Comparison of ENCODE assay signal across 14 mouse cellular contexts in genomic region chr15:81921255-81921654, GRCm38 (mm10). TPM values are rescaled to one million over a fixed set of nuclear protein-coding genes. Genes with fewer than 3 reads are reported as not detected.
DNase-seq lines count a peak whose midpoint lies in the region; ATAC-seq and TF ChIP-seq lines count a peak whose summit lies in the region.
"Had no signal": no experiment of that assay in that cellular context is flagged by ENCODE, and none has a peak within 500 bp of the region (broad histone marks: within the 10 kb centered on the region; RNA-seq: fewer than 3 reads in every experiment).

No protein-coding gene starts in this region.

- no peaks in the 10 kb centered on the region for H3K27me3 ChIP-seq in midbrain, embryonic 12.5 days
- no peaks in the 10 kb centered on the region for H3K27me3 ChIP-seq in midbrain, embryonic 11.5 days (ENCODE audit: control insufficient read depth, insufficient read depth, low read length)
- H3K27me3 ChIP-seq in myocyte (ENCODE audit: control insufficient read depth, insufficient read depth, insufficient read length), result no peaks in the 10 kb centered on the region
- H3K27me3 ChIP-seq: liver, embryonic 13.5 days; neural tube, embryonic 12.5 days had no signal

- 73% methylated on average over 5 of the region's 5 CpGs for WGBS in midbrain, embryonic 12.5 days
- 76% methylated on average over 5 of the region's 5 CpGs for WGBS in midbrain, embryonic 11.5 days

- intact Hi-C loops in gastrocnemius, postnatal 14 days (cut with DNase I; ENCODE audit: low total_unique reads), result no loop called here

- peaks cover 27% of the 10 kb centered on the region for H3K79me2 ChIP-seq in myocyte (ENCODE audit: control insufficient read depth, insufficient read depth)

- peak; percentile 89 for DNase-seq in heart, adult 11 months
- DNase-seq in heart, postnatal 4 days, result no peak
- no peak for DNase-seq in midbrain, embryonic 11.5 days (ENCODE audit: low spot score, missing footprints)
- DNase-seq in cerebellum, postnatal 14 days, result peak; percentile 55 to 67
- no peak for DNase-seq in gastrocnemius, postnatal 14 days
- no peak for DNase-seq in thymus, postnatal 4 days
- DNase-seq: adrenal gland, postnatal 10 days; kidney, adult 11 months; liver, embryonic 13.5 days; right cerebral cortex, adult 18-20 months had no signal

- peaks cover 22% of the 10 kb centered on the region for H3K36me3 ChIP-seq in midbrain, embryonic 12.5 days
- no peaks in the 10 kb centered on the region; the same call in 1 of the 2 replicates for H3K36me3 ChIP-seq in midbrain, embryonic 11.5 days (ENCODE audit: control insufficient read depth, insufficient read depth, low read length)
- H3K36me3 ChIP-seq in myocyte (ENCODE audit: control insufficient read depth, insufficient read depth), result peaks cover 11% of the 10 kb centered on the region

- no peak for ATAC-seq in midbrain, embryonic 12.5 days (ENCODE audit: low FRiP score, low read depth)
- no peak for ATAC-seq in midbrain, embryonic 11.5 days (ENCODE audit: low FRiP score)

- TF ChIP-seq POLR2A in myocyte (IDR thresholded peaks at IDR 0.05; ENCODE audit: insufficient read length, low read depth), result no peak

- H3K9me3 ChIP-seq in midbrain, embryonic 12.5 days, result no peaks in the 10 kb centered on the region
- H3K9me3 ChIP-seq in midbrain, embryonic 11.5 days (ENCODE audit: control insufficient read depth, low read length), result no peaks in the 10 kb centered on the region
- H3K9me3 ChIP-seq: liver, embryonic 13.5 days; neural tube, embryonic 12.5 days had no signal

- 0 out of 2 replicates have a peak overlapping the region, but pooled peaks have one; percentile 3 for H3K9ac ChIP-seq in midbrain, embryonic 12.5 days (replicated peaks)
- no peak overlapping the region for H3K9ac ChIP-seq in midbrain, embryonic 11.5 days (ENCODE audit: low read length)
- H3K9ac ChIP-seq: liver, embryonic 13.5 days; neural tube, embryonic 12.5 days had no signal

- H3ac ChIP-seq in myocyte (ENCODE audit: control insufficient read depth, insufficient read length), result no peak overlapping the region

- H3K4me2 ChIP-seq in midbrain, embryonic 12.5 days (replicated peaks), result no peak overlapping the region
- no peak overlapping the region for H3K4me2 ChIP-seq in midbrain, embryonic 11.5 days
- no peak overlapping the region for H3K4me2 ChIP-seq in myocyte (ENCODE audit: low read depth)
- H3K4me2 ChIP-seq: liver, embryonic 13.5 days; neural tube, embryonic 12.5 days had no signal

- H3K4me1 ChIP-seq in midbrain, embryonic 12.5 days, result peaks cover 20% of the 10 kb centered on the region
- peaks cover 11% of the 10 kb centered on the region for H3K4me1 ChIP-seq in midbrain, embryonic 11.5 days (ENCODE audit: control insufficient read depth, insufficient read depth, low read length)

- H3K27ac ChIP-seq in midbrain, embryonic 12.5 days (replicated peaks), result no peak overlapping the region
- H3K27ac ChIP-seq in midbrain, embryonic 11.5 days (ENCODE audit: low read depth, low read length), result no peak overlapping the region
- H3K27ac ChIP-seq: liver, embryonic 13.5 days; macrophage; neural tube, embryonic 12.5 days had no signal

- no peak overlapping the region for H3K4me3 ChIP-seq in midbrain, embryonic 12.5 days
- no peak overlapping the region for H3K4me3 ChIP-seq in midbrain, embryonic 11.5 days (ENCODE audit: low read depth, low read length)
- no peak overlapping the region for H3K4me3 ChIP-seq in myocyte
- H3K4me3 ChIP-seq: liver, embryonic 13.5 days; neural tube, embryonic 12.5 days had no signal

TF ChIP-seq in myocyte, 11 proteins besides CTCF, POLR2A, EP300 and RAD21:
- TF ChIP-seq MYOD1 (IDR thresholded peaks at IDR 0.05; ENCODE audit: control insufficient read depth in 1 of 3, insufficient read length in 2 of 3, low read depth in 2 of 3) (no peak), MYOG (IDR thresholded peaks at IDR 0.05; ENCODE audit: control insufficient read depth in 1 of 3, insufficient read depth in 1 of 3, insufficient read length in 2 of 3, low read depth in 2 of 3) (no peak), USF1 (IDR thresholded peaks at IDR 0.05; ENCODE audit: low read depth) (peak; percentile 7)

RNA-seq across cellular contexts. Expression of gene Polr3h, which starts 4.8 kb away (rescaled TPM):
- total RNA-seq in heart, postnatal 4 days (2021), result 1 to 10 TPM; 7.9 to 9.1 TPM
- 60.8 and 71.6 TPM in 2 replicates for polyA plus RNA-seq in midbrain, embryonic 12.5 days (2016; fragmentation: Nextera tagmentation; extraction: Ambion mirVana)
- polyA plus RNA-seq in midbrain, embryonic 11.5 days (2014; fragmentation: Nextera tagmentation; extraction: Ambion mirVana), result 66.9 and 75.6 TPM in 2 replicates
- polyA plus RNA-seq in myocyte (2012; fragmentation: generic; extraction: Trizol), result 247 TPM
- 1 to 10 TPM; 7.3 to 8.1 TPM for total RNA-seq in gastrocnemius, postnatal 14 days (2021)

RNA-seq across cellular contexts. Expression of gene Csdc2, which starts 15.3 kb away (rescaled TPM):
- total RNA-seq in heart, postnatal 4 days (2021), result 1 to 10 TPM; 6.3 to 8.8 TPM
- polyA plus RNA-seq in midbrain, embryonic 12.5 days (2016; fragmentation: Nextera tagmentation; extraction: Ambion mirVana), result 38.0 and 40.2 TPM in 2 replicates
- 18.0 and 18.9 TPM in 2 replicates for polyA plus RNA-seq in midbrain, embryonic 11.5 days (2014; fragmentation: Nextera tagmentation; extraction: Ambion mirVana)
- 38.3 TPM for polyA plus RNA-seq in myocyte (2012; fragmentation: generic; extraction: Trizol)
- 1 to 10 TPM; 3.7 to 3.8 TPM for total RNA-seq in gastrocnemius, postnatal 14 days (2021)

RNA-seq across cellular contexts. Expression of gene Pmm1, which starts 39.5 kb away (rescaled TPM):
- total RNA-seq in heart, postnatal 4 days (2021), result 10 to 100 TPM; 21.1 to 22.2 TPM
- polyA plus RNA-seq in midbrain, embryonic 12.5 days (2016; fragmentation: Nextera tagmentation; extraction: Ambion mirVana), result 26.6 and 30.4 TPM in 2 replicates
- 26.9 and 29.8 TPM in 2 replicates for polyA plus RNA-seq in midbrain, embryonic 11.5 days (2014; fragmentation: Nextera tagmentation; extraction: Ambion mirVana)
- polyA plus RNA-seq in myocyte (2012; fragmentation: generic; extraction: Trizol), result 104 TPM
- 10 to 100 TPM; 15.2 to 16.9 TPM for total RNA-seq in gastrocnemius, postnatal 14 days (2021)

RNA-seq across cellular contexts. Expression of gene Aco2, which starts 49.1 kb away (rescaled TPM):
- total RNA-seq in heart, postnatal 4 days (2021), result 1,000 to 10,000 TPM; 1,419 to 1,465 TPM
- 170 and 177 TPM in 2 replicates for polyA plus RNA-seq in midbrain, embryonic 12.5 days (2016; fragmentation: Nextera tagmentation; extraction: Ambion mirVana)
- polyA plus RNA-seq in midbrain, embryonic 11.5 days (2014; fragmentation: Nextera tagmentation; extraction: Ambion mirVana), result 155 and 165 TPM in 2 replicates
- polyA plus RNA-seq in myocyte (2012; fragmentation: generic; extraction: Trizol), result 666 TPM
- total RNA-seq in gastrocnemius, postnatal 14 days (2021), result 1,000 to 10,000 TPM in 1 of 2 experiments, 100 to 1,000 TPM in 1; 894 to 1,160 TPM

RNA-seq across cellular contexts. Expression of gene Phf5a, which starts 49.5 kb away (rescaled TPM):
- total RNA-seq in heart, postnatal 4 days (2021), result 10 to 100 TPM; 57.9 to 58.9 TPM
- 129 and 133 TPM in 2 replicates for polyA plus RNA-seq in midbrain, embryonic 12.5 days (2016; fragmentation: Nextera tagmentation; extraction: Ambion mirVana)
- polyA plus RNA-seq in midbrain, embryonic 11.5 days (2014; fragmentation: Nextera tagmentation; extraction: Ambion mirVana), result 179 and 197 TPM in 2 replicates
- polyA plus RNA-seq in myocyte (2012; fragmentation: generic; extraction: Trizol), result 95.3 TPM
- 10 to 100 TPM; 40.8 to 41.2 TPM for total RNA-seq in gastrocnemius, postnatal 14 days (2021)

Comparison
In these comparisons a context has a peak if more than half of its experiments do, and no peak if none do; other contexts are left out.
1. DNase-seq: peak in heart, adult 11 months (single experiment) and cerebellum, postnatal 14 days (2 of 2); none in heart, postnatal 4 days (single experiment), midbrain, embryonic 11.5 days (single experiment), gastrocnemius, postnatal 14 days (single experiment) and thymus, postnatal 4 days (single experiment).